Mouse (Mus musculus) lung, adult 2 months (tissue): ENCODE data around the gene Rpl41.

Experiments
- CTCF ChIP-seq: fragments of 200-500 bp; IDR thresholded peaks from 2 replicates; pipeline ENCODE4 v1.5.1; 2011; ENCODE audit warnings: mild to moderate bottlenecking, low read length, control low read depth; ENCODE audit not compliant: insufficient read depth
- POLR2A ChIP-seq: fragments of 200-500 bp; IDR thresholded peaks from 2 replicates; pipeline ENCODE4 v1.6.1; 2011; ENCODE audit warnings: low read depth, mild to moderate bottlenecking, control low read depth, low read length, borderline replicate concordance; ENCODE audit errors: extremely low read depth

DNA sequence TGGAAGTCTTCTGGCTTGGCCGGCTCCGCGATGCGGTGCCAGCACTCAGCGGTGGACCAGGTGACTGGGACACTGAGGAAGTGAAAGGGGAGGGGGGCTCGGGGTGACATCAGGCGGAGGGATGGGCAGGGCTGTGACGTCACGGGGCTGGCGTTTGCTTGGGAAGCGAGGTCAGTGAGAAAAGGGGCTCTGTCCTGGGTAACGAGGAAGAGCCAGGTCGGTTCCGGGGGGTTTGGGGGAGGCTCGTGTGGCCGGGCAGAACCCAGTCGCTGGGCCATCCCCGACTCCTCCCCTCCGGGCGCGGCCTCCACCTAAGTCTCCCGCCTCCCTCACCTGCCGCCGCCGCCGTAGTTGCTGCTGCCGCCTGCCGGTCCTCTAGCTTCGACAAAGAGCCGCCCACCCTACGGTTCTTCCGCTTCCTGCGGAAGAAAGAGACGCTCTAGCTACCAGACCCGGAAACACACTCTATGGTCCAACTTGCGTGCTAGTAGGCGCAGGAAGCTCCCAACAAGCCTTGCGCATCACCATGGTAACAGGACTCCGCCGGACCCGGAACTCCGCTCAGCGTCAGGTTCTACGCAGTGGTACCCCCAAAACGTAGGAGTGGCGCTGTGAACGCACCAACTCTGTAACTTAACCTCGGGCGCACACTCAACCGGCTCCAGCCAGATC is 1.6 kb downstream of the Rpl41 start, which contains the start of gene Zc3h10:
- no peak; the same call in 1 of the 2 replicates for TF ChIP-seq CTCF
- peak; percentile 57 for TF ChIP-seq POLR2A
